Mouse (Mus musculus) small intestine, adult 2 months (tissue): ENCODE results near the gene Slc4a8.
"Not testable (repeated sequence)": the region's sequence is repeated elsewhere in the genome, so short reads cannot be mapped to it uniquely, and the experiment has no call there.

Experiments used
- CTCF ChIP-seq: fragments of 200-500 bp; IDR thresholded peaks from 2 replicates; pipeline ENCODE4 v1.5.1; 2012; ENCODE audit warnings: low read depth, mild to moderate bottlenecking, control low read depth, inconsistent platforms, low read length, moderate library complexity, mixed read lengths; ENCODE audit not compliant: insufficient replicate concordance, insufficient read length; ENCODE audit errors: extremely low read depth
- POLR2A ChIP-seq: fragments of 200-500 bp; IDR thresholded peaks from 2 replicates; pipeline ENCODE4 v1.6.1; 2012; ENCODE audit warnings: low read depth, mild to moderate bottlenecking, control low read depth, inconsistent platforms, low read length, moderate library complexity

DNA sequence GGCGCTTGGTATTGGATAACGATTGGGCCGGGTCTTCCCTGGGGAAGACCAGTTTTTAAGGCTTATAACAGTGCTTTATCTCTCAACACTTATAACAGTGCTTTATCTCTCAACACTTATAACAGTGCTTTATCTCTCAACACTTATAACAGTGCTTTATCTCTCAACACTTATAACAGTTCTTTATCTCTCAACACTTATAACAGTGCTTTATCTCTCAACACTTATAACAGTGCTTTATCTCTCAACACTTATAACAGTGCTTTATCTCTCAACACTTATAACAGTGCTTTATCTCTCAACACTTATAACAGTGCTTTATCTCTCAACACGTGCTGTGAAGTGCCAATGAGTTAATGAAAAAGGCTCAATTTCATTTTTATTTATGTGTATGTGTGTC is 7.5 kb downstream of the Slc4a8 start:
- TF ChIP-seq CTCF, POLR2A: not testable (repeated sequence)
